Mouse (Mus musculus): ENCODE measurements around the gene Lrrc1. TPM values are rescaled to one million over a fixed set of nuclear protein-coding genes. Genes with fewer than 3 reads are reported as not detected.

Lrrc1 gene
- polyA plus RNA-seq, 1 experiment, result 4.4 TPM

GRCm38 (mm10) chr9:77425553-77425952 lies 119.1 kb downstream of the Lrrc1 start:
- no peaks in the 10 kb centered on the region for H3K27me3 ChIP-seq (ENCODE audit: control insufficient read depth, insufficient read depth, insufficient read length)

GRCm38 (mm10) chr9:77420200-77420585 lies 124.5 kb downstream of the Lrrc1 start:
- no peak for TF ChIP-seq FOSL1 (IDR thresholded peaks at IDR 0.05; ENCODE audit: insufficient read depth, low read length, poor library complexity, severe bottlenecking)
- TF ChIP-seq USF1 (IDR thresholded peaks at IDR 0.05; ENCODE audit: low read depth), result no peak
- TF ChIP-seq MAX (IDR thresholded peaks at IDR 0.05), result no peak
- TF ChIP-seq CEBPB (IDR thresholded peaks at IDR 0.05; ENCODE audit: low read depth), result no peak
- TF ChIP-seq CTCF (IDR thresholded peaks at IDR 0.05; ENCODE audit: control insufficient read depth, insufficient read depth, insufficient read length), result no peak
- no peak for TF ChIP-seq MYOD1 (IDR thresholded peaks at IDR 0.05; ENCODE audit: control insufficient read depth, insufficient read length, low read depth)
- TF ChIP-seq MYOG (IDR thresholded peaks at IDR 0.05; ENCODE audit: control insufficient read depth, extremely low read depth, insufficient read length), result no peak
- no peak overlapping the region for H3ac ChIP-seq (ENCODE audit: control insufficient read depth, insufficient read length, low read depth)
- no peaks in the 10 kb centered on the region for H3K79me3 ChIP-seq (ENCODE audit: low read depth)
- H3K27me3 ChIP-seq (ENCODE audit: control insufficient read depth, insufficient read depth, insufficient read length), result no peaks in the 10 kb centered on the region
- no peaks in the 10 kb centered on the region for H3K36me3 ChIP-seq (ENCODE audit: control insufficient read depth, insufficient read depth)
- no peaks in the 10 kb centered on the region for H3K79me2 ChIP-seq (ENCODE audit: control insufficient read depth, insufficient read depth)
- H3K4me3 ChIP-seq (ENCODE audit: insufficient read depth, poor library complexity, severe bottlenecking), result no peak overlapping the region

More at GRCm38 (mm10) chr9:77425553-77425952, 119.1 kb downstream of the Lrrc1 start:
- Histone ChIP-seq H3K36me3 (ENCODE audit: control insufficient read depth, insufficient read depth) (no peaks in the 10 kb centered on the region), H3ac (ENCODE audit: control insufficient read depth, insufficient read length, low read depth) (no peak overlapping the region), H3K79me2 (ENCODE audit: control insufficient read depth, insufficient read depth) (no peaks in the 10 kb centered on the region), H3K4me3 (ENCODE audit: insufficient read depth, poor library complexity, severe bottlenecking) (no peak overlapping the region), H3K79me3 (ENCODE audit: low read depth) (no peaks in the 10 kb centered on the region)
- TF ChIP-seq USF1 (IDR thresholded peaks at IDR 0.05; ENCODE audit: low read depth) (no peak), MAX (IDR thresholded peaks at IDR 0.05) (no peak), CTCF (IDR thresholded peaks at IDR 0.05; ENCODE audit: control insufficient read depth, insufficient read depth, insufficient read length) (no peak), MYOG (IDR thresholded peaks at IDR 0.05; ENCODE audit: control insufficient read depth, extremely low read depth, insufficient read length) (no peak), MYOD1 (IDR thresholded peaks at IDR 0.05; ENCODE audit: control insufficient read depth, insufficient read length, low read depth) (no peak), FOSL1 (IDR thresholded peaks at IDR 0.05; ENCODE audit: insufficient read depth, low read length, poor library complexity, severe bottlenecking) (no peak), CEBPB (IDR thresholded peaks at IDR 0.05; ENCODE audit: low read depth) (no peak)

GRCm38 (mm10) chr9:77419501-77420199 lies 125.0 kb downstream of the Lrrc1 start:
- Histone ChIP-seq H3K79me2 (ENCODE audit: control insufficient read depth, insufficient read depth) (no peaks in the 10 kb centered on the region), H3K27me3 (ENCODE audit: control insufficient read depth, insufficient read depth, insufficient read length) (no peaks in the 10 kb centered on the region), H3K79me3 (ENCODE audit: low read depth) (no peaks in the 10 kb centered on the region), H3ac (ENCODE audit: control insufficient read depth, insufficient read length, low read depth) (no peak overlapping the region), H3K36me3 (ENCODE audit: control insufficient read depth, insufficient read depth) (no peaks in the 10 kb centered on the region), H3K4me3 (ENCODE audit: insufficient read depth, poor library complexity, severe bottlenecking) (no peak overlapping the region)
- TF ChIP-seq CEBPB (IDR thresholded peaks at IDR 0.05; ENCODE audit: low read depth) (no peak), MYOG (IDR thresholded peaks at IDR 0.05; ENCODE audit: control insufficient read depth, extremely low read depth, insufficient read length) (no peak), CTCF (IDR thresholded peaks at IDR 0.05; ENCODE audit: control insufficient read depth, insufficient read depth, insufficient read length) (no peak), FOSL1 (IDR thresholded peaks at IDR 0.05; ENCODE audit: insufficient read depth, low read length, poor library complexity, severe bottlenecking) (no peak)

- H3K79me3 ChIP-seq (ENCODE audit: low read depth), result no peaks in the 10 kb centered on the region
- no peaks in the 10 kb centered on the region for H3K79me2 ChIP-seq (ENCODE audit: control insufficient read depth, insufficient read depth)
- H3K36me3 ChIP-seq (ENCODE audit: control insufficient read depth, insufficient read depth), result no peaks in the 10 kb centered on the region
- H3K27me3 ChIP-seq (ENCODE audit: control insufficient read depth, insufficient read depth, insufficient read length), result no peaks in the 10 kb centered on the region
- H3ac ChIP-seq (ENCODE audit: control insufficient read depth, insufficient read length, low read depth), result no peak overlapping the region
- no peak overlapping the region for H3K4me3 ChIP-seq (ENCODE audit: insufficient read depth, poor library complexity, severe bottlenecking)
- TF ChIP-seq MYOD1 (IDR thresholded peaks at IDR 0.05; ENCODE audit: control insufficient read depth, insufficient read length, low read depth) (no peak), USF1 (IDR thresholded peaks at IDR 0.05; ENCODE audit: low read depth) (no peak), MAX (IDR thresholded peaks at IDR 0.05) (no peak), FOSL1 (IDR thresholded peaks at IDR 0.05; ENCODE audit: insufficient read depth, low read length, poor library complexity, severe bottlenecking) (no peak), CTCF (IDR thresholded peaks at IDR 0.05; ENCODE audit: control insufficient read depth, insufficient read depth, insufficient read length) (no peak), CEBPB (IDR thresholded peaks at IDR 0.05; ENCODE audit: low read depth) (no peak), MYOG (IDR thresholded peaks at IDR 0.05; ENCODE audit: control insufficient read depth, extremely low read depth, insufficient read length) (no peak)
Measured at GRCm38 (mm10) chr9:77418800-77419199, 125.9 kb downstream of the Lrrc1 start.

- no peaks in the 10 kb centered on the region for H3K79me2 ChIP-seq (ENCODE audit: control insufficient read depth, insufficient read depth)
- TF ChIP-seq CTCF (IDR thresholded peaks at IDR 0.05; ENCODE audit: control insufficient read depth, insufficient read depth, insufficient read length) (no peak), USF1 (IDR thresholded peaks at IDR 0.05; ENCODE audit: low read depth) (no peak), MAX (IDR thresholded peaks at IDR 0.05) (no peak), CEBPB (IDR thresholded peaks at IDR 0.05; ENCODE audit: low read depth) (no peak)
- no peaks in the 10 kb centered on the region for H3K79me3 ChIP-seq (ENCODE audit: low read depth)
- no peaks in the 10 kb centered on the region for H3K27me3 ChIP-seq (ENCODE audit: control insufficient read depth, insufficient read depth, insufficient read length)
- no peak overlapping the region for H3K4me3 ChIP-seq (ENCODE audit: insufficient read depth, poor library complexity, severe bottlenecking)
- no peak overlapping the region for H3ac ChIP-seq (ENCODE audit: control insufficient read depth, insufficient read length, low read depth)
- no peaks in the 10 kb centered on the region for H3K36me3 ChIP-seq (ENCODE audit: control insufficient read depth, insufficient read depth)
Measured at GRCm38 (mm10) chr9:77416486-77416885, 128.2 kb downstream of the Lrrc1 start.

- Histone ChIP-seq H3ac (ENCODE audit: control insufficient read depth, insufficient read length, low read depth) (no peak overlapping the region), H3K79me2 (ENCODE audit: control insufficient read depth, insufficient read depth) (no peaks in the 10 kb centered on the region), H3K27me3 (ENCODE audit: control insufficient read depth, insufficient read depth, insufficient read length) (no peaks in the 10 kb centered on the region), H3K79me3 (ENCODE audit: low read depth) (no peaks in the 10 kb centered on the region), H3K36me3 (ENCODE audit: control insufficient read depth, insufficient read depth) (no peaks in the 10 kb centered on the region), H3K4me3 (ENCODE audit: insufficient read depth, poor library complexity, severe bottlenecking) (no peak overlapping the region)
- no peak for TF ChIP-seq USF1 (IDR thresholded peaks at IDR 0.05; ENCODE audit: low read depth)
- no peak for TF ChIP-seq CTCF (IDR thresholded peaks at IDR 0.05; ENCODE audit: control insufficient read depth, insufficient read depth, insufficient read length)
- no peak for TF ChIP-seq CEBPB (IDR thresholded peaks at IDR 0.05; ENCODE audit: low read depth)
- no peak for TF ChIP-seq MYOD1 (IDR thresholded peaks at IDR 0.05; ENCODE audit: control insufficient read depth, insufficient read length, low read depth)
- no peak for TF ChIP-seq MAX (IDR thresholded peaks at IDR 0.05)
- no peak for TF ChIP-seq MYOG (IDR thresholded peaks at IDR 0.05; ENCODE audit: control insufficient read depth, extremely low read depth, insufficient read length)
- no peak for TF ChIP-seq FOSL1 (IDR thresholded peaks at IDR 0.05; ENCODE audit: insufficient read depth, low read length, poor library complexity, severe bottlenecking)
Measured at GRCm38 (mm10) chr9:77416002-77416401, 128.7 kb downstream of the Lrrc1 start.
